Mouse (Mus musculus) midbrain, embryonic 14.5 days (tissue): ENCODE results near the gene Rnf157. TPM values are rescaled to one million over a fixed set of nuclear protein-coding genes. Genes with fewer than 3 reads are reported as not detected.

Source experiments
- polyA plus RNA-seq: library from polyadenylated mRNA; unstranded; fragments of >200 nt; fragmentation: Nextera tagmentation; extraction: Ambion mirVana; gene quantifications from 2 replicates; pipeline ENCODE4 v1.2.1, GENCODE M21; 2014

Rnf157 gene
- polyA plus RNA-seq, 1 experiment from 2014 or later: 50.2 TPM

Other genes with a start within 250 kb of the Rnf157 start
- 44.2 and 58.9 TPM in 2 replicates for gene Fbf1, start 244.9 kb downstream of the Rnf157 start, polyA plus RNA-seq
- gene Ten1, start 214.2 kb downstream of the Rnf157 start, polyA plus RNA-seq: 77.0 and 97.9 TPM in 2 replicates
- 50.5 and 68.3 TPM in 2 replicates for gene Acox1, start 214.0 kb downstream of the Rnf157 start, polyA plus RNA-seq
- 0.36 and 0.43 TPM in 2 replicates for gene Evpl, start 175.0 kb downstream of the Rnf157 start, polyA plus RNA-seq
- gene Srp68, start 138.8 kb downstream of the Rnf157 start, polyA plus RNA-seq: 49.5 and 57.1 TPM in 2 replicates
- 0.30 and 0.55 TPM in 2 replicates for gene Galr2, start 132.1 kb downstream of the Rnf157 start, polyA plus RNA-seq
- gene Exoc7, start 105.8 kb downstream of the Rnf157 start, polyA plus RNA-seq: 122 and 125 TPM in 2 replicates
- gene Foxj1, start 77.6 kb downstream of the Rnf157 start, polyA plus RNA-seq: 9.2 TPM in 2 replicates
- 77.5 and 87.8 TPM in 2 replicates for gene Ubald2, start 21.1 kb upstream of the Rnf157 start, polyA plus RNA-seq
- gene Qrich2, start 53.2 kb upstream of the Rnf157 start, polyA plus RNA-seq: 0.09 TPM in 1 of 2 replicates, not detected in the other
- gene Prpsap1, start 81.2 kb upstream of the Rnf157 start, polyA plus RNA-seq: 171 and 174 TPM in 2 replicates
- gene Sphk1, start 117.9 kb upstream of the Rnf157 start, polyA plus RNA-seq: 5.4 and 6.0 TPM in 2 replicates
- gene Ube2o, start 168.4 kb upstream of the Rnf157 start, polyA plus RNA-seq: 26.1 and 26.9 TPM in 2 replicates
- 0.49 and 0.70 TPM in 2 replicates for gene Aanat, start 173.4 kb upstream of the Rnf157 start, polyA plus RNA-seq
- 0.61 and 0.63 TPM in 2 replicates for gene Rhbdf2, start 214.0 kb upstream of the Rnf157 start, polyA plus RNA-seq
- gene Prcd, start 240.5 kb upstream of the Rnf157 start, polyA plus RNA-seq: 1.6 and 3.3 TPM in 2 replicates
- 19.1 and 24.0 TPM in 2 replicates for gene Cygb, start 241.3 kb upstream of the Rnf157 start, polyA plus RNA-seq